Mouse (Mus musculus) C2C12 (cell line): Measurements from ENCODE around the gene Gm10135.

Experiments
- CTCF ChIP-seq: IDR thresholded peaks from one replicate; pipeline ENCODE4 v1.5.1; 2011; ENCODE audit not compliant: control insufficient read depth, insufficient read depth, insufficient read length
- MYOG ChIP-seq: IDR thresholded peaks from one replicate; pipeline ENCODE4 v1.6.1; 2011; ENCODE audit not compliant: control insufficient read depth, insufficient read length; ENCODE audit errors: extremely low read depth
- USF1 ChIP-seq: IDR thresholded peaks from one replicate; pipeline ENCODE4 v1.6.1; 2011; ENCODE audit warnings: low read depth, mild to moderate bottlenecking, control low read depth, moderate library complexity

DNA sequence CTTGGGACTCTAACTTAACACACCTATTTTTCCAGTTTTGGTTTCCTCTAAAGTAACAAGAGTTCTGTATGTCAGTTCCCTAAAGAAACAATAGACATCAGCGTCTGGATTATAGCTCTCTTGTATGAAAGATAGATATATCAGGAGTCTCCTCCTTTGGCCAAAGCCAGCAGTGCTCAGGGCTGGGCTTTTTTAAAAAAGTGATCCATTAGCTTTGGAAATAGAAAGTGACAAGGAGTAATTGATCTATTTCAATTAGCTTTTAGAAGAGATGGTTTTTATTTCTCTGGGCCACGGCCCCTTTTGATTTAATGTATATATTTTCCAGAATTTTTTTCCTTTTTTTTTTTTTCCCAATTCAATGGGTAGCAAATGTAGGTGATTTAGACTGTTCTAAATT, 20.4 kb upstream of the Gm10135 start:
- TF ChIP-seq CTCF (no peak), MYOG (no peak), USF1 (no peak)
